Mouse (Mus musculus) megakaryocyte, embryonic 14.5 days (primary cell): ENCODE measurements around the gene Necap2. TPM values are rescaled to one million over a fixed set of nuclear protein-coding genes. Genes with fewer than 3 reads are reported as not detected.

Source experiments
- H3K27me3 ChIP-seq: replicated peaks from 2 replicates; pipeline ENCODE3; 2012; ENCODE audit warnings: inconsistent platforms
- H3K36me3 ChIP-seq: replicated peaks from 2 replicates; pipeline ENCODE3; 2012; ENCODE audit warnings: low read length, inconsistent platforms, mixed read lengths
- H3K4me1 ChIP-seq: 2 replicates; pipeline ENCODE4 v1.6.1; 2012; ENCODE audit warnings: inconsistent platforms
- H3K4me3 ChIP-seq: replicated peaks from 2 replicates; pipeline ENCODE3; 2012; ENCODE audit warnings: moderate library complexity, mild to moderate bottlenecking, inconsistent platforms
- H3K9me3 ChIP-seq: 2 replicates; pipeline ENCODE4 v1.6.1; 2012; ENCODE audit warnings: inconsistent platforms
- FLI1 ChIP-seq: IDR thresholded peaks from 2 replicates; pipeline ENCODE4 v1.6.1; 2012; ENCODE audit warnings: low read length, inconsistent platforms, mixed read lengths
- GATA1 ChIP-seq: IDR thresholded peaks from 3 replicates; pipeline ENCODE4 v1.6.1; 2012; ENCODE audit warnings: mixed read lengths, low read length, inconsistent platforms, borderline replicate concordance
- polyA plus RNA-seq: library from polyadenylated mRNA; stranded (reverse); fragments of >175 nt; gene quantifications from 2 replicates; pipeline ENCODE4 v1.2.3, GENCODE M21; 2012; ENCODE audit warnings: low replicate concordance; ENCODE audit not compliant: insufficient read depth

Gene Necap2
- polyA plus RNA-seq, 1 experiment: 110 TPM

GRCm38 (mm10) chr4:141048810-141049475 is 29.2 kb downstream of the Necap2 start:
- TF ChIP-seq FLI1 (no peak), GATA1 (no peak)
- Histone ChIP-seq H3K9me3 (no peaks in the 10 kb centered on the region), H3K27me3 (peaks cover 50% of the 10 kb centered on the region), H3K4me1 (peaks cover 11% of the 10 kb centered on the region; the same call in 1 of the 2 replicates), H3K36me3 (peaks cover 10% of the 10 kb centered on the region), H3K4me3 (no peak overlapping the region)

DNA sequence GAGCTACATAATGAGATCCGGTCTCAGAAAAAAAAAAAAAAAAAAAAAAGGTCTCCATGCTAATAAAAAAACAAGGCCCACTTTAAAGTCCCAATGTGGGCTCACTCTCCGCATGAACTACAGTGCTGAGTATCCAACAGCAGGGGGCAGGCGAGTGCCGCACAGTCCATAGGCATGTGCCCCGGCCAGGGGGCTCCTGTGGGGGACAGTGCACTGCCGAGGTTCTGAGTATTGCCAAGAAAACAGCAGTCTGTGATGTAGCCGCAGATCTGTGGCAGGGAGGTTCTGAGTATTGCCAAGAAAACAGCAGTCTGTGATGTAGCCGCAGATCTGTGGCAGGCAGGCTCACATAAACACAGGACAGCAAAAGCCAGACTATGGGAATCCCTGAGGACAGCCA is 33.3 kb downstream of the Necap2 start:
- no peaks in the 10 kb centered on the region for H3K9me3 ChIP-seq
- H3K4me3 ChIP-seq: no peak overlapping the region
- H3K27me3 ChIP-seq: peaks cover 51% of the 10 kb centered on the region
- peaks cover 11% of the 10 kb centered on the region; the same call in 1 of the 2 replicates for H3K4me1 ChIP-seq
- TF ChIP-seq GATA1 (no peak), FLI1 (no peak)
- peaks cover 16% of the 10 kb centered on the region for H3K36me3 ChIP-seq

DNA sequence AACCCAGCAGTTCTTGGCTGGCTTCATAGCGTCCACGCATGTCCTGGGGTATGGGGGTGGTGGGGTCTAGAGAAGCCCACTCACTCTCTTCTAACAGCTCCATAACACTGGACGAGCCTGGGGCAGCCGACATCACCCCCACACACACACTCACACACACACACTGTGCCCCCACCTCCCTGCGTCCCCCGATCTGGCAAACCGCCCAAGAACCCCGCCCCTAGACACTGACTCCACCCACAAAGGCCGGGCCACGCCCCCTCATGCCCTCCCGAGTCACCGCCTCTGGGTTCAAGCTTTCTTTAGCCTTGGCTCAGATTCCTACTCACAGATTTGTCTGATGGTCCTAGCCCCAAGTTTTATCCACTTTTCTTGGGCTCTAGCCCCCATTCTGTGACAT is 37.0 kb downstream of the Necap2 start:
- H3K4me3 ChIP-seq: no peak overlapping the region
- H3K9me3 ChIP-seq: no peaks in the 10 kb centered on the region
- H3K27me3 ChIP-seq: peaks cover 28% of the 10 kb centered on the region
- H3K36me3 ChIP-seq: peaks cover 14% of the 10 kb centered on the region
- peaks cover 6% of the 10 kb centered on the region; the same call in 1 of the 2 replicates for H3K4me1 ChIP-seq
- TF ChIP-seq GATA1: no peak

DNA sequence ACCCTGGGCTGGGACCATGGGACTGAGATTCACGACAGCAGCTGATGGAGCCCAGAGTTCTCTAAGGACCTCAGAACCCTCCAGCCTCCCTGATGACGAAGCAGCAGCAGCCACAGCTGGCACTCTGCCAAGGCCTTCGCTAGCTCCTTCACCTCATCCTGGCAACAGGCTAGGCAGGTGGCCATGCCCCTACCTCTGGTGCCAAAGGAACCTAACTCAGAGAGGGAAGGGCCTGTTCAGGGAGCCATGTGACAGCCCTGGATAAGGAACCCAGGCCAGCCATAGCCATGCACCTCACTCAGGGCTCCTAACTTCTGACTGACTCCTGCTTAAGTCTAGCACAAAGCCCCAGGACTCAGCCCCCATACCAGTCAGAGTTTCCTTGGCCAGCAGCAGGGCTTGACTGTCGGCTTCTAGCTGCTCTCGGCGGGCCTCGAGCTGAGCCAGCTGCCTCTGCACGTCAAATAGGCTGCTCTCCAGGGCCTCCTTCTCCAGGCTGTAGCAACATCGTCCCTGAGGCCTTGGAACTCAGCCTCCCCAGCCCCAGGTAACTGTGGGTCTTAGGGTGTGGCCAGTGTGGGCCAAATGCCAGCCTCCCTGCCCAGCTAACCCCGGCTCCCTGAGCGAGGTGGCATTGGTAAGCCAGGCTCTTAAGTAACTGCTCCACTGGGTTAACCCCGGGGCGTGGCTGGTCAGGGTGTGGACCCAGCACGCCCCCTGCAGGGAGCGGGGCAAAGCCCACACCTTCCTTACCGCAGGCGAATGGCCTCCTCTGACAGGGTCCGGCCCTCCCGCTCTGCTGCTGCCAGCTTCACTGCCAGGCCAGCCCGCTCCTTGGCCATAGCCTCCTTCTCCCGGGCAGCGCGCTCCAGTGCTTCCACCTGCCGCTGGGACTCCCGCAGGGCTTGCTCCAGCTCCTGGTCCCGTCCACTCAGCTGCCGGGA is 44.3 kb downstream of the Necap2 start:
- H3K4me1 ChIP-seq: peaks cover 13% of the 10 kb centered on the region
- H3K9me3 ChIP-seq: no peaks in the 10 kb centered on the region
- peaks cover 15% of the 10 kb centered on the region for H3K36me3 ChIP-seq

GRCm38 (mm10) chr4:141031733-141032132 is 46.4 kb downstream of the Necap2 start:
- H3K9me3 ChIP-seq: no peaks in the 10 kb centered on the region
- H3K27me3 ChIP-seq: peaks cover 35% of the 10 kb centered on the region
- peaks cover 13% of the 10 kb centered on the region for H3K4me1 ChIP-seq
- peaks cover 15% of the 10 kb centered on the region for H3K36me3 ChIP-seq
- no peak for TF ChIP-seq FLI1
- no peak for TF ChIP-seq GATA1
- no peak overlapping the region for H3K4me3 ChIP-seq

More for the DNA sequence above, 44.3 kb downstream of the Necap2 start:
- TF ChIP-seq GATA1: no peak
- no peak for TF ChIP-seq FLI1
- Histone ChIP-seq H3K27me3 (peaks cover 36% of the 10 kb centered on the region), H3K4me3 (no peak overlapping the region)

GRCm38 (mm10) chr4:141030541-141031206 is 47.5 kb downstream of the Necap2 start:
- no peak overlapping the region for H3K4me3 ChIP-seq
- H3K4me1 ChIP-seq: peaks cover 10% of the 10 kb centered on the region
- no peaks in the 10 kb centered on the region for H3K9me3 ChIP-seq
- H3K36me3 ChIP-seq: peaks cover 12% of the 10 kb centered on the region
- H3K27me3 ChIP-seq: peaks cover 35% of the 10 kb centered on the region
- TF ChIP-seq GATA1 (no peak), FLI1 (no peak)

GRCm38 (mm10) chr4:141024992-141025391 is 53.2 kb downstream of the Necap2 start:
- H3K27me3 ChIP-seq: peaks cover 27% of the 10 kb centered on the region
- no peaks in the 10 kb centered on the region for H3K9me3 ChIP-seq
- H3K4me1 ChIP-seq: peaks cover 23% of the 10 kb centered on the region
- H3K4me3 ChIP-seq: no peak overlapping the region
- TF ChIP-seq FLI1: no peak
- no peak for TF ChIP-seq GATA1
- peaks cover 14% of the 10 kb centered on the region for H3K36me3 ChIP-seq

DNA sequence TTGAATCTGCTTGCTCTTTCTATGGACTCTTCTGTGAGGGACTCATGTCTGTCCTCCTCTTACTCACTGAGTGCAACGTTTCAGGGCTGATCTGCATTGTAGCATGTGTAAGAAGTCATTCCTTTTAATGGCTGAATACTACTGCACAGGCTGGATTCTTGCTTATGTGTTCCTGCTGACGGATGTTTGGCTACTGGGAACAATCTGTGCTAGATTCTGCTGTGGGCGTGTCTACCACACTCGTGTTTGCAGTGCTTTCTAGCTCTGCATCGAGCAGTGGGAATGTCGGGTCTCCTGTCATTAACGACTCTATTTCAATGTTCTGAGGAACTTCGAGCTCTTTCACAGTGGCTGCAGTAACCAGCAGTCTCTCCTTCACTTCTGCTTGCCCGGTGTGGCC is 54.1 kb downstream of the Necap2 start:
- no peaks in the 10 kb centered on the region for H3K9me3 ChIP-seq
- H3K27me3 ChIP-seq: peaks cover 27% of the 10 kb centered on the region
- H3K4me3 ChIP-seq: no peak overlapping the region
- H3K4me1 ChIP-seq: peaks cover 23% of the 10 kb centered on the region
- TF ChIP-seq GATA1 (no peak), FLI1 (no peak)
- H3K36me3 ChIP-seq: peaks cover 4% of the 10 kb centered on the region

DNA sequence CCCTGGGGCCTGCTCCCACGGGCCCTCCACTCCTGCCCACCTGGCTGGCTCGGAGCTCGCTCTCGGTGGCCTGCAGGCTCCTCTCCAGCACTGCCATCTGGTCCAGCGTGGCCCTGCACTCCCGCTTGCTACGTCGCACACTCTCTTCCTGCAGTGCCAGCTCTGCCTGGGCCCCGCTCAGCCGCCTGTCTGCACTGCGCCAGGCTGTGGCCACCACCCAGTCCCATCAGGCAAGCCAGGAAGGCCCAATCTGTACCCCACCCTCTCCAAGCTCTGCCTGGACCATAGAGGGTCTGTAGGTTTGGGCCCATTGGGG is 56.6 kb downstream of the Necap2 start:
- no peak overlapping the region for H3K4me3 ChIP-seq
- peaks cover 2% of the 10 kb centered on the region for H3K36me3 ChIP-seq
- H3K9me3 ChIP-seq: no peaks in the 10 kb centered on the region
- peaks cover 23% of the 10 kb centered on the region for H3K4me1 ChIP-seq
- peaks cover 39% of the 10 kb centered on the region for H3K27me3 ChIP-seq
- TF ChIP-seq GATA1: no peak
- no peak for TF ChIP-seq FLI1
